Mouse (Mus musculus) MEL (cell line): Measurements from ENCODE around the gene Slc36a1.

ENCODE experiments used
- CTCF ChIP-seq, 3 experiments: IDR thresholded peaks in 2 of 3; conservative IDR thresholded peaks in 1 of 3; 2 replicates each; pipeline ENCODE4 v1.5.1; 2011 to 2012; ENCODE audit warnings: low read length in 3 of 3, low read depth in 2 of 3, mild to moderate bottlenecking in 2 of 3, improper control_type of control experiment in 1 of 3, inconsistent platforms in 1 of 3, mixed read lengths in 1 of 3, moderate library complexity in 1 of 3; ENCODE audit not compliant: control insufficient read depth in 1 of 3, insufficient read depth in 1 of 3, poor library complexity in 1 of 3, severe bottlenecking in 1 of 3
- EP300 ChIP-seq, 2 experiments: IDR thresholded peaks; 2 replicates each; pipeline ENCODE4 v1.6.1; 2011; ENCODE audit warnings: improper control_type of control experiment in 2 of 2, low read length in 2 of 2, low read depth in 1 of 2, mild to moderate bottlenecking in 1 of 2
- HCFC1 ChIP-seq: IDR thresholded peaks from 2 replicates; pipeline ENCODE4 v1.6.1; 2012; ENCODE audit warnings: low read depth, mild to moderate bottlenecking, inconsistent platforms, low read length, improper control_type of control experiment, moderate library complexity
- JUND ChIP-seq: IDR thresholded peaks from 2 replicates; pipeline ENCODE4 v1.6.1; 2011; ENCODE audit warnings: low read depth, mild to moderate bottlenecking, improper control_type of control experiment, low read length
- MAFK ChIP-seq: IDR thresholded peaks from 2 replicates; pipeline ENCODE4 v1.6.1; 2011; ENCODE audit warnings: low read depth, mild to moderate bottlenecking, low read length, improper control_type of control experiment, borderline replicate concordance
- NRF1 ChIP-seq: IDR thresholded peaks from 2 replicates; pipeline ENCODE4 v1.6.1; 2014; ENCODE audit warnings: low read depth, mild to moderate bottlenecking, inconsistent platforms, low read length, improper control_type of control experiment, moderate library complexity; ENCODE audit not compliant: poor library complexity, insufficient read depth, severe bottlenecking
- POLR2A ChIP-seq, 2 experiments: IDR thresholded peaks; 2 replicates each; pipeline ENCODE4 v1.6.1; 2011 to 2012; ENCODE audit warnings: low read length in 2 of 2, mild to moderate bottlenecking in 2 of 2, control low read depth in 1 of 2, improper control_type of control experiment in 1 of 2, low read depth in 1 of 2, moderate library complexity in 1 of 2; ENCODE audit not compliant: control insufficient read depth in 1 of 2, insufficient read depth in 1 of 2, poor library complexity in 1 of 2
- TCF12 ChIP-seq: IDR thresholded peaks from 2 replicates; pipeline ENCODE4 v1.6.1; 2014; ENCODE audit warnings: low read depth, mild to moderate bottlenecking, inconsistent platforms, low read length, improper control_type of control experiment, moderate library complexity

- peak in 2 of 3 experiments; percentile 95 to 98 for TF ChIP-seq CTCF (IDR thresholded peaks at IDR 0.05 in 2 of 3, conservative IDR thresholded peaks at IDR 0.05 in 1 of 3; ENCODE audit: control insufficient read depth in 1 of 3, insufficient read depth in 1 of 3, low read depth in 2 of 3, low read length in 3 of 3, poor library complexity in 1 of 3, severe bottlenecking in 1 of 3)
- no peak for TF ChIP-seq JUND
- no peak for TF ChIP-seq MAFK
- no peak for TF ChIP-seq TCF12
- TF ChIP-seq POLR2A (IDR thresholded peaks at IDR 0.05; ENCODE audit: control insufficient read depth in 1 of 2, insufficient read depth in 1 of 2, low read depth in 1 of 2, low read length in 2 of 2, poor library complexity in 1 of 2), result no peak
- TF ChIP-seq HCFC1, result peak; percentile 56; the same call in 1 of the 2 replicates
- TF ChIP-seq NRF1, result no peak
- TF ChIP-seq EP300 (IDR thresholded peaks at IDR 0.05; ENCODE audit: low read depth in 1 of 2, low read length in 2 of 2), result no peak
These were observed 45.3 kb upstream of the Slc36a1 start for GRCm38 (mm10) chr11:55158785-55159359.
